Mouse (Mus musculus) spleen, postnatal 14 days (tissue): ENCODE data around the gene Stac3.

Experiments used
- DNase-seq, 2 experiments: peaks; one replicate each; pipeline ENCODE4 v3.0.0; 2021 to 2022; ENCODE audit warnings: low spot score in 2 of 2

Gene Stac3

GRCm38 (mm10) chr10:127522088-127522581, 20.6 kb downstream of the Stac3 start, which contains the start of gene Shmt2:
TSS of gene Shmt2 (minus strand) at chr10:127522444.
- DNase-seq, result peak; percentile 61 to 76

DNA sequence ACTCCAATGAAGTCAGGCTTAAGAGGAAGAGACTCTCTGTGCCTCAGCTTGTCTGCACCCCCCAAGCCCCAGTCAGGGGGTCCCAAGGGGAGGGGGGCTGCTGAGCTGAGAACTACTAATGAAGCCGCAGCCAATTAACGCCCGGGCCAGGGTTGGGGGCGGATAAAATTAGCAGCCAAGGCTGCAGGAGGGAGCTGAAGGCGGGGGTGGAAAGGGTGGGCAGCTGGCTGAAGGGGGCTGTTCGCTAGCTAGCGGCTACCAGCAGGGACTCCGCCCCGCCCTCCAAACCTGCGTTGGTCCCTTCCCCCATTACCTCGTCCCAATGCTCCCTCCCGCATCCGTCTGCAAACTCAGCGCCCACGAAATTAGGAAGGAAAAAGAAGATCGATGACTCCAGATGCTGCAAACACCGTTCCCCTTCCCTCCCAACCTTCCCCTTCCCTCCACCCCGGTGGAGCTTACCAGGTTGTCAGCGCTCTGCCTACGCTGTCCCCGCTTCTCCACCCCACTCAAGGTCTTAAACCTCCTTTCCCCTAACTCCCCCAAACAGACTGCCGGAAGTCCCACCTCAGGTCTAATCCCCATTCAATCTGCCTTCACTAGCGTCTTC, 23.3 kb downstream of the Stac3 start:
- DNase-seq, result no peak

DNA sequence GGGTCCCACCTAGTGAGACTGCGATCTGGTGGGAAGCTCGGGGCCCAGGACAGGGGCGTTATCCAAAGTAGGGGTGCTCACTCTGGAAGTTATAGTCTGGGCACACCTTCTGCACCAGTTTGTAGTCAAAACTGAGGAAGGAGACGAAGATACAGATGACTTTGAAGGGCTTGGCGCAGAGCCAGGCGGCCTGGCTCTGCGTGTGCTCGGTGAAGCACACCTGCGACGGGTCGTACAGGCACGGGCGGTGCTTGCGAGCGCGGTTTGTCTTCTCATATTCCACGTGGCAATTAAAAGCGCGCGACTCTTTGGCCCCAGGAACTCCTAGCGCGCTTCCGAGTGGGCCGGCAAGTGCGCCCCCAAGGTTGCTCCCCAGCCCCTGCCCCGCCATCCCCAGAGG, 24.6 kb downstream of the Stac3 start:
- DNase-seq, result no peak

DNA sequence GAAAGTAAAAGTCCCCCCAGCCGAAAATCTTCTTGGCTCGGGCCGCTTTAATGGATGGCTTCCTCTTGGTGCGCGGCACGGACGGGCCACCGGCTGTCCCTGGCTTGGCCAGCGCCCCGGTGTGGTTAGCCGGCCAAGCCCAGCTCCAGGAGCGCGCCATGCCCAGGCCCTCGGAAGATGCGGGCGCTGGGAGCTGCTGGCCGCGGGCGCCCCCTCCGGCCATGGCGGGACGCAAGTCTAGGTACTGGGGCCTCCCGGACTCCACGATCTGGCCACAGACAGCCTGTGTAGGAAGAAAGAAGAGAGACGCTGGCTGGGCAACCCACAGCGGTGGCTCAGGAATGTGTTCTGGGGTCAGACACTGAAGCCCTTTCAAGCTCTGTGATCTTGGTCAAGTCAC, 25.2 kb downstream of the Stac3 start:
- DNase-seq, result peak in 1 of 2 experiments; percentile 34

DNA sequence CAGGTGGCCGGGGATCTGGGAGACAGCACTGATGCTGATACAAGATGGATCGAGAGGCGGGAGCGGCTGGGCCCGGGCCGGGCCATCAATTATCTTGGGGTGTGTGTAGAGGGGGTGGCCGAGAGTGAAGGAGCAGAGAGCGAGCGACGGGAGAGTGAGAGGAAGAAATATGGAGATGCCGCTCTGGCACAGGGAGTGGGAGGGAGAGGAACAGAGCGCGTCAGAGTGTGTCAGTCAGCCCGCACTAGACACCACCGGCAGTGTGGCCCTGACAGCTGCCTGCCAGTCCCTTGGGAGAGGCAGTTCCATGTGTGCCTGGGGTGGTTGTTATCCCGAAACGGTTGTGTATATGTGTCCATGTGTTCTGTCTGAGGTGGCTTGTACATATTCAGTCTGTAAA, 26.0 kb downstream of the Stac3 start:
- DNase-seq, result no peak

DNA sequence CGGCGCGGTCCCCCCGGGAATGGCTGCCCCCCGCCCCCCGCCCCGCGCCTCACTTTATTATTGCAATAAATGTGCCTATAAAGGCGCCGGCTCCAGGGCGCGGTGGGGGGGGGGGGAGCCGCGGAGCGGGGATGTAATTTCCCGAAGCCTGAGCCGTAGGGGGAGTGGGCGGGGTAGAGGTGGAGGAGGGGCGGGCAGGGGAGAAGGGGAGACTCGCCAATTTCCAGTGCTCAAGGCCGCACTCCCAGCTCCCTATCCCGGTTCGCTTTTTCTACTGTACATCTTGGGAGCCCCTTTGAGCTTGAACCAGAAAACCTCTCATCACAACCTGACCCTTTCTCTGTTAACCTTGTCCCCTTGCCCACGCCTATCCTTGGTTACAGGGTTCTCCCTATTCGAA, 29.5 kb downstream of the Stac3 start:
- DNase-seq, result no peak

DNA sequence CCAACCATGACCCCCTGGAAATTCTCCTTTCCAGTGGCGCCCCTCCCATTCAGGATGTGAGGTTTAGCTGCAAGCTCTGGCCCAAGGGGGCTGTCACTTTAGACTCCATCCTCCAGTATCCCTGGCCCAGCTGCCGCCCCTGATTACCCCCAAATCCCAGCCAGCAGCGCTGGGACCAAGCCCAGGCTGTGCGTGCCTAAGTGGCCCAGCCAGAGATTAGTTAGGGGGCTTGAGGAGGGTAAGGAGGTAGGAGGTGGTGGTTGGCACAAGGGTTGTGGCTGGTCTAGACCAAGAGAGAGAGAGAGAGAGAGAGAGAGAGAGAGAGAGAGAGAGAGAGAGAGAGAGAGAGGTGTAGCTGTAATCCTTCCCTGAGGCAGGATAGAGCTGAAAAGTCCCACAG, 30.1 kb downstream of the Stac3 start:
- no peak for DNase-seq

DNA sequence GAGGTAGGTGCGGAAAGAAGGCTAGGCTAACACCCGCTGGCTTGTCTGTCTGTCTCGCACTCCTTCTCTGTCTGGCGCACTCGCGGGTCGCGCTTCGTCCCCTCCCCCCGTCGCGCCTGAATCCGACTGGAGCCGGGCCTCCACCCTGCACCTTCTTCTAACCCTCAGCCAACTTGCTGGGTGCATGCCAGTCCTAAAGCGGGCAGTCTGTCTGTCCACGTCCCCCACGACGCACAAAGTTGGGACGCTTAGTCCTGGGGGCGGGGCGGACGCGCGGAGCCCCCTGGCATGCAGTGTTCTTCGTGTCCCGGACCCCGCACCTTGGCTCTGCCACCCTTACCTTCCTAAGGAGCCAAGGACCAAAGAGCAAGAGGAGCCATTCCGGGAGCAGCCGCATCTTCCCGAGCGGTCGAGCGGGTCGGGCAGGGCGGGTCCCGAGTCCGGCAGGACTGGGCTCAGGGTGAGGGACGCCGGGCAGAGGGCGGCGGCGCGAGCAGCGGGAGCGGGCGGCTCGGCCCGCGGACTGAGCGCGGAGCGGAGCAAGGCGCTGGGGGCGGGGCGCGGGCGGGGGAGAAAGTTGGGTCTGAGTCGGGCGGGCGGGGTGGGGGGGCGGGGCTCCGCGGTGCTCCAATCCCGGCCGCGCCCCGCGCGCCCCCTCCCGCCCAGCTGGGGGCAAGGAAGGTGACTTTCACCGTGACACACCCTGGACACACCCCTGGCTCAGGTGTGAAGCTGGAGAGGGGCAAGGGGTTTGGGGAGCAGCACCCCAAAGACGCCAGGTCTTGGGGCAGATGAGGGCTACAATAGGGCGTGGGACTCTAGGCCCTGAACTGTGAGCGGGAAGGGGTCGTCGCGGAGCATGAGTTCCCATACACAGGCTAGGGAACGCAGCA, 32.8 kb downstream of the Stac3 start, which contains the start of gene Nxph4:
TSS of gene Nxph4 (minus strand) at position 524 of the 893 bp plus-strand sequence.
- DNase-seq, result no peak

- DNase-seq, result no peak
Observed at GRCm38 (mm10) chr10:127534929-127535384, 33.5 kb downstream of the Stac3 start.

- DNase-seq, result no peak
Observed at GRCm38 (mm10) chr10:127536586-127537314, 35.3 kb downstream of the Stac3 start.

DNA sequence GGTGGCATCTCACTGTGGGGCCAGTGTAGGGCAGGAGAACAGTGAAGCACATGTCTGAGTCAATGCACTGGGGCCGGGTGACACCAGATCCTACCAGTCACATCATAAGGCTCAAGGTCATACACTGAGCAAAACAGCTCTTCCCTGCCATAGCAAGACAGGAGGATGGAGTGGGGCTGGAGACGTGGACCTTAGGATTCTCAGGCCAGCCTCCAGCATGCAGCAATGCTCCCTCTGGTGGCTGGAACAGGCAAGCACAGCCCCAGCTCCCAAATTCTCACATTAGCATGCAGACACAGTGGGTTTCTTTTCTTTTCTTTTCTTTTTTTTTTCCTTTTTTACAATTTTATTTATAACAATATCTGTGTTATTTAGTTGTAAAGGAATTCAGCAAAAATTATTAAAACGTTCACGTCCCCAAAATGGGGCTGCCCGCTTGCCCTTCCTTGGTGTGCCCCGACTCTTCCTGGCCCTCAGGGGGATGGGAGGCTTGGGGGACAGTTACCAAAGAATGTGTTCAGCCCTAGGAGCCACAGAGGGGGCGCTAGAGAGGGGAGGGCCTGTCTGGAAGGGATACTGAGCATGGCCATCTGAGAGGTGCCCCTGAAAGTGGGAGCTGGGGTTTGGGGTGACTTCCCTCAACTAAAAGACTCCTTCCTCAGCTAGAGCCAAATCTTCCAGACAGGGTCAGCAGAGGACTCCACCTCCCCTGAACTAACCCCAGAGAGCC, 36.5 kb downstream of the Stac3 start:
- DNase-seq, result peak; percentile 45 to 64

DNA sequence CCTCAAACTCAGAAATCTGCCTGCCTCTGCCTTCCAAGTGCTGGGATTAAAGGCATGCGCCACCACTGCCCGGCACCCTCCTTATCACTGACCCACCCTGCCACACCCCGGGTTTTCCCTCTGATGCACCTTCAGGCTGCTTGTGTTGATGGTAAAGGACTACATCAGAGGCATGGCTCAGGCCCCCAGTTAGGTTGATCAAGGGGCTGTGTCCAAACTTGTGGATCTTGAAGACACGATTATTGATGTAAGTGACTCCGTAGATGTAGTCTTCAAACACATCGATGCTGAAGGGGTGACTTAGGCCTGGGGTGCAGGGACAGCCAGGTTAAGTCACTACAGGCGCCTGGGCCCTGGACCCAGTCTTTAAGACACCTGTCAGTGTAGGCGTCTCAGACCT, 40.0 kb downstream of the Stac3 start:
- DNase-seq, result no peak

DNA sequence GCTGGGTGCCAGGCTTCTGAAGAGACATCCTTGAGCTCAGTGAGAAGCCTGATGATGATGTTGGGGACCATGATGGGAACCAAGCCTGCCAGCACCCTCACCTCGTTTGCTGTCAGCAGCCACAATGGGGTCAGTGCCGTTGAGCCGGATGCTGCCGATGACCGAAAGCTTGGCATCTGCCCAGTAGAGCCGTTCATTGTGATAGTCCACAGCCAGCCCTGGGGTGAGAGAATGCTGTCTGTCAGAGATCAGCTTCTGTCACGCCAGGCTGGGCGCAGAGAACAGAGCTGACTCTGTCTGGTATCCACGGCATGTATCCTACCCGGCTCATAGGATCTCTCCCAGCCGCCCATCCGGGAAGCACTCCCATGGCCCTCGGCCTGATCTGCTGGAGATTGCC, 40.6 kb downstream of the Stac3 start:
- no peak for DNase-seq

GRCm38 (mm10) chr10:127542720-127543119, 41.2 kb downstream of the Stac3 start:
- no peak for DNase-seq

DNA sequence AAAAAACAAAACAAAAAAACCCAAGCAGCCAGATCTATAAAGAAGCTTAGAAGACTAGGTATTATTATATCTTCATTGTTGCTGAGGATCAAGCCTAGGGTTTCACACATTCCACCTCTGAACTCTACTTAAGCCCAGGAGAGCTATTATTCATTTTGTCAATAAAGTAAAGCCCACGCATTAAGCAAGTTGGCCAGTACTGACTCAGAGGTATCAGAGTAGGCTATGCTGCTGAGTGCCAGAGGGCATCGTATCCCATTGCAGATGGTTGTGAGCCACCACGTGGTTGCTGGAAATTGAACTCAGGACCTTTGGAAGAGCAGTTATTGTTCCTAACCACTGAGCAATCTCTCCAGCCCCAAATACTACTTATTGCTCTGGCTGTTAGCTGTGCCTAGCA, 42.4 kb downstream of the Stac3 start:
- no peak for DNase-seq

DNA sequence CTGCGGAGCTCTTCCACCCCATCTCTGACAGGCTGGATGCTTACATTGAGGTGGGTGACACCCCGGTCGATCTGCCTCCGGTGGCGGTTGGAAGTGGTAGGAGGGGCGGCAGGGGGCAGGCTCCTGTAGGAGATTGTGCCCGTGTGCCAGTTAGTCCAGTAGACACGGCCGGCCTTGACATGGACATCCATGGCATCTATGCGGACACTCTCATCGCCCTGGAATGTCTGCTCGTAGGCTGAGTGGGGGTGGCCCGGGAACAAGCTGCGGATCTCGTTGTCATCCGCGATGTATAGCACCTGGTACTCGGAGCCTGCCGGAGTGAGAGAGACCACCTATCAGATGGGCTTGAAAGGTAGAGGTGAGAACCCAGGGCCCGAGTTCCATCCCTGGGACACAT, 42.9 kb downstream of the Stac3 start:
- no peak for DNase-seq

DNA sequence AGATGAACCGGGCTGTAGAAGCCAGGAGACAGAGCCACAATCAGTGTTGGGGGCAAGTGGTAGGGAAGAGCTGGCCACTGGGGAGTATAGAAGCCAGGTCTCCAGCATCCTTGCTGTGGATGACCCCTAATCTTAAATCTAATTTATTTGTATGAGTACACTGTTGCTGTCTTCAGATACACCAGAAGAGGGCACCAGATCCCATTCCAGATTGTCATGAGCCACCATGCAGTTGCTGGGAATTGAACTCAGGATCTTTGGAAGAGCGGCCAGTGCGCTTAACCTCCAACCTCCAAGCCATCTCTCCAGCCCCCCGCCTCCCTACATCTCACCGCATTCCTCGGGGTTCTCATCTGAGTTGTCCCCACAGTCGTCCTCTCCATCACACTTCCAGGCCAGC, 45.0 kb downstream of the Stac3 start:
- no peak for DNase-seq

DNA sequence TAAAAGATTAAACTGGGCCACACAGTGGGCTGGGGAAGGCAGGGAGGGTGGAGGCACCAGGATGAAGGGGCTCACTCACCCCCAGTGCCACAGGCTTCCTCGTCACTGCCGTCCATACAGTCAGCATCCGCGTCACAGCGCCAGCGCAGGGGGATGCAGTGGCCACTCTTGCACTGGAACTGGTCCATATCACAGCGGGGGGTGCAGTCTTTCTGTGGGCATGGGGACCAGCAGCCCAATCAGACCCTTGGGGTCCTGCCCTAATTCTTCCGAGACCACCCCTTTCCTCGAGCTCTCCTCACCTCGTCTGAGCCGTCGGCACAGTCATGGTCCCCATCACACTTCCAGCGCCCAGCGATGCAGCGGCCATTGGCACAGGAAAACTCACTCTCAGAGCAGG, 46.8 kb downstream of the Stac3 start:
- DNase-seq, result no peak

GRCm38 (mm10) chr10:127549892-127550291, 48.4 kb downstream of the Stac3 start:
- DNase-seq, result no peak

GRCm38 (mm10) chr10:127555703-127556102, 54.2 kb downstream of the Stac3 start:
- no peak for DNase-seq

GRCm38 (mm10) chr10:127557397-127557796, 55.9 kb downstream of the Stac3 start:
- no peak for DNase-seq
